Mouse (Mus musculus) kidney, embryonic 16.5 days (tissue): ENCODE measurements at regions not wholly inside any gene's neighbourhood (a gene's known extent, or its start where the extent isn't known, plus 50 kb on each side); places are given as distances from the start of the nearest gene placed in this dataset.

Experiments used
- ATAC-seq: fragments of 200-750 bp; cut with Nextera tagmentation; 2 replicates; pipeline ENCODE4 v1.8.0; 2017; ENCODE audit warnings: moderate TSS enrichment; ENCODE audit not compliant: low FRiP score, low TSS enrichment
- H3K27ac ChIP-seq: fragments of 300-500 bp; sonication (generic); 2 replicates; pipeline ENCODE4 v1.5.1; 2014; ENCODE audit warnings: low read length
- H3K27me3 ChIP-seq: fragments of 300-500 bp; sonication (generic); 2 replicates; pipeline ENCODE4 v1.6.1; 2014; ENCODE audit warnings: low read length, control low read depth, mixed read lengths; ENCODE audit not compliant: insufficient read depth
- H3K36me3 ChIP-seq: fragments of 300-500 bp; sonication (generic); 2 replicates; pipeline ENCODE4 v1.6.1; 2014; ENCODE audit warnings: low read length, control low read depth, mixed read lengths; ENCODE audit not compliant: insufficient read depth
- H3K4me1 ChIP-seq: fragments of 300-500 bp; sonication (generic); 2 replicates; pipeline ENCODE4 v1.6.1; 2014; ENCODE audit warnings: low read length, control low read depth, mixed read lengths; ENCODE audit not compliant: insufficient read depth
- H3K4me2 ChIP-seq: fragments of 300-500 bp; sonication (generic); replicated peaks from 2 replicates; pipeline ENCODE4 v1.6.1; 2014; ENCODE audit warnings: low read depth, low read length
- H3K4me3 ChIP-seq: fragments of 300-500 bp; sonication (generic); 2 replicates; pipeline ENCODE4 v1.5.1; 2014; ENCODE audit warnings: mild to moderate bottlenecking, low read length
- H3K9ac ChIP-seq: fragments of 300-500 bp; sonication (generic); replicated peaks from 2 replicates; pipeline ENCODE4 v1.6.1; 2014; ENCODE audit warnings: low read length
- H3K9me3 ChIP-seq: fragments of 300-500 bp; sonication (generic); 2 replicates; pipeline ENCODE4 v1.6.1; 2016; ENCODE audit warnings: low read length, control low read depth
- WGBS: fragments of 180-500 bp; shearing (Covaris S2); extraction: QIAGEN DNeasy Blood & Tissue Kit; methylation state at CpG from one replicate; pipeline ENCODE4 v1.1.7; 2014; 5-methylcytosine and 5-hydroxymethylcytosine counted together

GRCm38 (mm10) chr2:133669821-133670220 lies 117.9 kb downstream of the Bmp2 start:
- Histone ChIP-seq H3K9ac (no peak overlapping the region), H3K27ac (no peak overlapping the region), H3K36me3 (no peaks in the 10 kb centered on the region), H3K27me3 (no peaks in the 10 kb centered on the region), H3K4me3 (no peak overlapping the region), H3K9me3 (no peaks in the 10 kb centered on the region), H3K4me2 (no peak overlapping the region), H3K4me1 (no peaks in the 10 kb centered on the region)
- WGBS: 78% methylated on average over 2 of the region's 2 CpGs
- no peak for ATAC-seq

GRCm38 (mm10) chr2:133671528-133671927 lies 119.6 kb downstream of the Bmp2 start:
- no peak overlapping the region for H3K9ac ChIP-seq
- H3K4me1 ChIP-seq: no peaks in the 10 kb centered on the region
- 84% methylated on average over 4 of the region's 4 CpGs for WGBS
- H3K27ac ChIP-seq: no peak overlapping the region
- H3K36me3 ChIP-seq: no peaks in the 10 kb centered on the region
- H3K9me3 ChIP-seq: no peaks in the 10 kb centered on the region
- no peak for ATAC-seq
- no peak overlapping the region for H3K4me2 ChIP-seq
- H3K27me3 ChIP-seq: no peaks in the 10 kb centered on the region
- no peak overlapping the region for H3K4me3 ChIP-seq

- Histone ChIP-seq H3K4me1 (no peaks in the 10 kb centered on the region), H3K27ac (no peak overlapping the region), H3K4me2 (no peak overlapping the region), H3K9ac (no peak overlapping the region), H3K4me3 (no peak overlapping the region), H3K27me3 (no peaks in the 10 kb centered on the region), H3K9me3 (no peaks in the 10 kb centered on the region), H3K36me3 (no peaks in the 10 kb centered on the region)
- ATAC-seq: no peak
Measured at GRCm38 (mm10) chr2:133684367-133684766, 132.4 kb downstream of the Bmp2 start.

- Histone ChIP-seq H3K9me3 (no peaks in the 10 kb centered on the region), H3K4me3 (no peak overlapping the region), H3K4me2 (no peak overlapping the region), H3K36me3 (no peaks in the 10 kb centered on the region), H3K27ac (no peak overlapping the region), H3K27me3 (no peaks in the 10 kb centered on the region), H3K4me1 (no peaks in the 10 kb centered on the region), H3K9ac (no peak overlapping the region)
- no peak for ATAC-seq
- WGBS: 87% methylated on average over 7 of the region's 7 CpGs
Measured at GRCm38 (mm10) chr2:133688121-133688787, 136.3 kb downstream of the Bmp2 start.

GRCm38 (mm10) chr2:133688788-133689155 lies 136.8 kb downstream of the Bmp2 start:
- no peak overlapping the region for H3K4me3 ChIP-seq
- H3K4me2 ChIP-seq: no peak overlapping the region
- no peak for ATAC-seq
- H3K9me3 ChIP-seq: no peaks in the 10 kb centered on the region
- WGBS: 85% methylated on average over 3 of the region's 3 CpGs
- H3K27me3 ChIP-seq: no peaks in the 10 kb centered on the region
- no peak overlapping the region for H3K27ac ChIP-seq
- H3K4me1 ChIP-seq: no peaks in the 10 kb centered on the region
- no peaks in the 10 kb centered on the region for H3K36me3 ChIP-seq
- H3K9ac ChIP-seq: no peak overlapping the region

GRCm38 (mm10) chr2:133708735-133709584 lies 157.0 kb downstream of the Bmp2 start:
- Histone ChIP-seq H3K4me1 (no peaks in the 10 kb centered on the region), H3K36me3 (no peaks in the 10 kb centered on the region), H3K4me3 (no peak overlapping the region), H3K9ac (no peak overlapping the region), H3K9me3 (no peaks in the 10 kb centered on the region), H3K27me3 (no peaks in the 10 kb centered on the region), H3K27ac (no peak overlapping the region), H3K4me2 (no peak overlapping the region)
- no peak for ATAC-seq
- 56% methylated on average over 8 of the region's 8 CpGs for WGBS

GRCm38 (mm10) chr2:133716243-133716642 lies 164.3 kb downstream of the Bmp2 start:
- ATAC-seq: no peak
- WGBS: 70% methylated on average over 5 of the region's 5 CpGs

GRCm38 (mm10) chr2:133717076-133717475 lies 165.1 kb downstream of the Bmp2 start:
- WGBS: 33% methylated on average over 2 of the region's 2 CpGs
- no peak overlapping the region for H3K27ac ChIP-seq
- H3K36me3 ChIP-seq: no peaks in the 10 kb centered on the region
- no peak overlapping the region for H3K4me3 ChIP-seq
- ATAC-seq: peak; percentile 57; the same call in 1 of the 2 replicates
- no peaks in the 10 kb centered on the region for H3K4me1 ChIP-seq
- no peak overlapping the region for H3K9ac ChIP-seq
- H3K9me3 ChIP-seq: no peaks in the 10 kb centered on the region
- H3K27me3 ChIP-seq: no peaks in the 10 kb centered on the region
- no peak overlapping the region for H3K4me2 ChIP-seq

More at GRCm38 (mm10) chr2:133716243-133716642, 164.3 kb downstream of the Bmp2 start:
- Histone ChIP-seq H3K27me3 (no peaks in the 10 kb centered on the region), H3K4me3 (no peak overlapping the region), H3K4me2 (no peak overlapping the region), H3K9me3 (no peaks in the 10 kb centered on the region), H3K4me1 (no peaks in the 10 kb centered on the region), H3K36me3 (no peaks in the 10 kb centered on the region), H3K9ac (no peak overlapping the region), H3K27ac (no peak overlapping the region)

- 72% methylated on average over 7 of the region's 7 CpGs for WGBS
- no peak overlapping the region for H3K4me3 ChIP-seq
Measured at GRCm38 (mm10) chr2:133724310-133724709, 172.4 kb downstream of the Bmp2 start.

GRCm38 (mm10) chr2:133724757-133725156 lies 172.8 kb downstream of the Bmp2 start:
- Histone ChIP-seq H3K9me3 (no peaks in the 10 kb centered on the region), H3K27ac (no peak overlapping the region), H3K9ac (no peak overlapping the region), H3K4me2 (no peak overlapping the region), H3K27me3 (no peaks in the 10 kb centered on the region), H3K36me3 (no peaks in the 10 kb centered on the region), H3K4me1 (no peaks in the 10 kb centered on the region), H3K4me3 (no peak overlapping the region)
- no peak for ATAC-seq
- 47% methylated on average over 6 of the region's 6 CpGs for WGBS

More at GRCm38 (mm10) chr2:133724310-133724709, 172.4 kb downstream of the Bmp2 start:
- Histone ChIP-seq H3K27ac (no peak overlapping the region), H3K4me2 (no peak overlapping the region), H3K9me3 (no peaks in the 10 kb centered on the region), H3K27me3 (no peaks in the 10 kb centered on the region), H3K9ac (no peak overlapping the region), H3K36me3 (no peaks in the 10 kb centered on the region), H3K4me1 (no peaks in the 10 kb centered on the region)
- ATAC-seq: peak; percentile 61; the same call in 1 of the 2 replicates
